Mouse (Mus musculus) midbrain, embryonic 16.5 days (tissue): ENCODE measurements at regions not wholly inside any gene's neighbourhood (a gene's known extent, or its start where the extent isn't known, plus 50 kb on each side); places are given as distances from the start of the nearest gene placed in this dataset.

Experiments
- ATAC-seq: fragments of 200-750 bp; cut with Nextera tagmentation; 2 replicates; pipeline ENCODE4 v1.8.0; 2017; ENCODE audit warnings: moderate TSS enrichment
- H3K27ac ChIP-seq: fragments of 300-500 bp; sonication (generic); 2 replicates; pipeline ENCODE4 v1.5.1; 2014; ENCODE audit warnings: mild to moderate bottlenecking, low read length, mixed read lengths
- H3K27me3 ChIP-seq: fragments of 300-500 bp; sonication (generic); 2 replicates; pipeline ENCODE4 v1.6.1; 2014; ENCODE audit warnings: low read depth, low read length, mixed read lengths; ENCODE audit not compliant: control insufficient read depth, insufficient read depth
- H3K36me3 ChIP-seq: fragments of 300-500 bp; sonication (generic); 2 replicates; pipeline ENCODE4 v1.6.1; 2014; ENCODE audit warnings: mild to moderate bottlenecking, low read length, moderate library complexity, mixed read lengths; ENCODE audit not compliant: control insufficient read depth, insufficient read depth
- H3K4me1 ChIP-seq: fragments of 300-500 bp; sonication (generic); 2 replicates; pipeline ENCODE4 v1.6.1; 2014; ENCODE audit warnings: mild to moderate bottlenecking, low read length, mixed read lengths; ENCODE audit not compliant: control insufficient read depth, insufficient read depth
- H3K4me2 ChIP-seq: fragments of 300-500 bp; sonication (generic); 2 replicates; pipeline ENCODE4 v1.6.1; 2014; ENCODE audit warnings: mild to moderate bottlenecking, low read length, mixed read lengths
- H3K4me3 ChIP-seq: fragments of 300-500 bp; sonication (generic); 2 replicates; pipeline ENCODE4 v1.5.1; 2014; ENCODE audit warnings: low read depth, mild to moderate bottlenecking, low read length, moderate library complexity, mixed read lengths
- H3K9ac ChIP-seq: fragments of 300-500 bp; sonication (generic); 2 replicates; pipeline ENCODE4 v1.6.1; 2014; ENCODE audit warnings: low read depth, low read length, mixed read lengths
- H3K9me3 ChIP-seq: fragments of 300-500 bp; sonication (generic); replicated peaks from 2 replicates; pipeline ENCODE4 v1.6.1; 2014; ENCODE audit warnings: mild to moderate bottlenecking, low read length, mixed read lengths; ENCODE audit not compliant: control insufficient read depth, poor library complexity, severe bottlenecking
- WGBS: fragments of 180-500 bp; shearing (Covaris S2); extraction: QIAGEN DNeasy Blood & Tissue Kit; methylation state at CpG from one replicate; pipeline ENCODE4 v1.1.7; 2014; 5-methylcytosine and 5-hydroxymethylcytosine counted together

DNA sequence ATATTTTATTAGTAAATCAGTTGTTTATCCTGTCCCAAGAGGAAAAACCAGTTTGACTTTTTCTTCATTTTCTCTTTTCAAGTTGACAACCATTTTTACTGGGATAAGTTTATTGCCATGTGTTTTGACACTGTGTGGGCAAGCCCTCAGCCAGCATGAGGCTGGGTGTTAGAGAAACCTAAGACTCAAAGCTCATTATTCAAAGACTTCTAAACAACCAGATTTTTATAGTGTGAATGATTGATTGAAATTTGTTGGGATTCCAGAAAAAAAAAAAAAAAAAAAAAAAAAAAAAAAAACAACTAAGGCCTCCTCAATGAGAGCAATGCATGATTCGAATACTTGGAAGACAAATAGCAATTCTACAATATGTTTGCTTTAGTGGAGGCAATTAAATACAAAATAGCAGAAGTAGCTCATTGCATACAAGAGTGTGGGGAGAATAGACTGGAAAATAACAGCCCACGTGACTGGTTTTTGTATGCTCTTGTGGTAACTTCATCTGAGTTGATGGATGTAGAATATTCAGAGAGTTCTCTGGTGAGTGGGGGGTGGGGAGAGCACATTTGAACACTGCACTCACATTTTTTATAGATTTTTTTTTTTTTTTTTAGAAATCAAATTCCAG is 70.9 kb upstream of the Btg1 start:
- Histone ChIP-seq H3K9ac (no peak overlapping the region), H3K27me3 (no peaks in the 10 kb centered on the region), H3K9me3 (no peaks in the 10 kb centered on the region), H3K36me3 (no peaks in the 10 kb centered on the region), H3K4me1 (no peaks in the 10 kb centered on the region), H3K4me2 (no peak overlapping the region), H3K27ac (no peak overlapping the region), H3K4me3 (no peak overlapping the region)
- WGBS, result 81% methylated on average over 2 of the region's 2 CpGs
- no peak for ATAC-seq

DNA sequence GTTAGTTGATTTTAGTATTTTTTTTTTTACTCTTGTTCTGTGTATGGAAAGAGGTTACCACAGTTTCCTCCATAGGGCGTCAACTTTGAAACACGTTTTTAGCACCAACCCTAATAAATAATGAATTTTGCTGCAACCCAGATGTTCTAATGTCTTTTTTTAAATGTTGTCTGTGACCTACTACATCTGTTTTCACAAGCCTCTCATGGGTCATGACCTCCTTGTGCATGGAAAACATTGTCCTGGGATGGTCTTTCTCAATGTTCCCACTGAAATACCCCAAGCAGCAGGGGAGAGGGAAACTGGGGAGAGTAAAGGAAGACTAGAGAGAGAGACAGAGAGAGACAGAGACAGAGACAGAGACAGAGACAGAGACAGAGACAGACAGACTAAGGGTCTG is 67.2 kb upstream of the Btg1 start:
- 80% methylated on average over 2 of the region's 2 CpGs for WGBS
- no peaks in the 10 kb centered on the region for H3K36me3 ChIP-seq
- H3K9me3 ChIP-seq, result no peaks in the 10 kb centered on the region
- no peaks in the 10 kb centered on the region for H3K4me1 ChIP-seq
- H3K4me2 ChIP-seq, result no peak overlapping the region
- no peak overlapping the region for H3K4me3 ChIP-seq
- no peak overlapping the region for H3K9ac ChIP-seq
- H3K27ac ChIP-seq, result no peak overlapping the region
- no peaks in the 10 kb centered on the region for H3K27me3 ChIP-seq
- no peak for ATAC-seq

DNA sequence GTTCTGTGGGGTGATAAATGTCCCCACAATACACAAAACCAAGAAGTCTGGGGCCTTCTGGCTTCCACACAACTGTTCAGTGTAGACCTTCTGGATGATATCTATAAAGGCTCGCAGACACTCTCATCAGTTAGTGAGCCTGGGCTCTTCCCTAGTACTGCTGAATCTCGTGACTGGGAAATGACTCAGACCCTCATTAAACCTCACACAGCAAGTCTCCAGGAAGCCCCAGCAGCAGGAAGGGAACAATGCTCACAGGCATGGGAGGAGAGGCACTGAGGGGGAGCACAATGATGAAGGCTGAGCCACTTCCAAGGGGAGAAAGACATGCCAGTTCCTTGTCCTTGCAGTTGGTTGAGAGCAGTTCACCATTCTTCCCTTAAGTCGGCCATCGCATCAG is 66.5 kb upstream of the Btg1 start:
- WGBS, result 81% methylated on average over 4 of the region's 4 CpGs
- ATAC-seq, result no peak
- H3K9ac ChIP-seq, result no peak overlapping the region

DNA sequence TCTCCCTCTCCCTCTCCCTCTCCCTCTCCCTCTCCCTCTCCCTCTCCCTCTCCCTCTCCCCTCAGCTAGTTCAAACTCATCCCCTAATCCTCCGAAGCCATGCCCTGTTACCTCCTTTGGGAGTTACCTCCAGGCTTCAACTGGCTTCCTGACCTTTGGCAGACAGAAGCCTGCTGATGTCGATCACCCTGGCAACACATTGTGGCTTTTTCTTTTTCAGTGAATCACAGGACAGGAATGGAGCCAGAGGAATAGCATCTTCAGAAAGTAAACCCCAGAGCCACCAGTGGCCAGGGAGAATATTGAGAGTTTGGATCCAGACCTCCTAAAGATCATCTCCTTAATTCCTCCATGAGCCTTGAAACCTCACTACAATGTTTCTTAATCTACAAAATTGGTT is 59.5 kb upstream of the Btg1 start:
- WGBS, result 36% methylated on average over 2 of the region's 2 CpGs
- Histone ChIP-seq H3K4me3 (no peak overlapping the region), H3K9me3 (no peaks in the 10 kb centered on the region), H3K4me2 (no peak overlapping the region), H3K36me3 (no peaks in the 10 kb centered on the region), H3K27ac (no peak overlapping the region), H3K9ac (no peak overlapping the region), H3K27me3 (no peaks in the 10 kb centered on the region), H3K4me1 (no peaks in the 10 kb centered on the region)
- no peak for ATAC-seq

More for the DNA sequence above, 66.5 kb upstream of the Btg1 start:
- Histone ChIP-seq H3K36me3 (no peaks in the 10 kb centered on the region), H3K4me1 (no peaks in the 10 kb centered on the region), H3K4me3 (no peak overlapping the region), H3K4me2 (no peak overlapping the region), H3K9me3 (no peaks in the 10 kb centered on the region), H3K27ac (no peak overlapping the region), H3K27me3 (no peaks in the 10 kb centered on the region)

- ATAC-seq, result no peak
- H3K9ac ChIP-seq, result no peak overlapping the region
- no peaks in the 10 kb centered on the region for H3K36me3 ChIP-seq
- no peak overlapping the region for H3K27ac ChIP-seq
- H3K9me3 ChIP-seq, result no peaks in the 10 kb centered on the region; the same call in 1 of the 2 replicates
- H3K4me3 ChIP-seq, result no peak overlapping the region
- no peaks in the 10 kb centered on the region for H3K27me3 ChIP-seq
- no peak overlapping the region for H3K4me2 ChIP-seq
- H3K4me1 ChIP-seq, result no peaks in the 10 kb centered on the region; the same call in 1 of the 2 replicates
Observed at GRCm38 (mm10) chr10:96565343-96565742, 51.5 kb upstream of the Btg1 start.
